Mouse (Mus musculus) central nervous system, embryonic 14 days (tissue): Measurements from ENCODE around the gene Cpsf6. TPM values are rescaled to one million over a fixed set of nuclear protein-coding genes. Genes with fewer than 3 reads are reported as not detected.

Experiments
- polyA plus RNA-seq: library from polyadenylated mRNA; depleted of rRNA; stranded (reverse); fragments of >200 nt; gene quantifications from 2 replicates; pipeline ENCODE4 v1.2.3, GENCODE M21; 2012; rRNA removed

The Cpsf6 gene
- 155 and 172 TPM in 2 replicates for polyA plus RNA-seq

DNA sequence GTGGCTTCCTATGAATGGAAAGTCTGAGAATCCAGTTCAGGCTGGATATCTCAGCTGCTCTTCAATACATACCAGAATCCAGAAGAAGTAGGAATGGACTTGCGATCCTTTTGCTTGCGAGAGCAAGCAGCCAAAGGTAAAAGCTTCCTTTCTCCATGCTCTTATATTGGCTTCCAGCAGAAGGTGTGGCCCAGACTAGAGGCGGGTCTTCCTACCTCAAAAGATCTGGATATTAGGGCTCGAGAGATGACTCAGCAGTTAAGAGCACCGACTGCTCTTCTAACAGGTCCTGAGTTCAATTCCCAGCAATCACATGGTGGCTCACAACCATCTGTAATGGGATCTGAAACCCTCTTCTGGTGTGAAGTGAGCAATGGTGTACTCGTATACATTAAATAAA is at the start of gene Cpsf6:
Gene Cpsf6, minus strand, starts transcription at position 108 of the 400 bp plus-strand sequence.

Other genes starting within 250 kb of the Cpsf6 start
- 33.9 and 34.8 TPM in 2 replicates for gene Frs2, start 231.5 kb downstream of the Cpsf6 start, polyA plus RNA-seq
- gene Yeats4, start 155.5 kb downstream of the Cpsf6 start, polyA plus RNA-seq = 127 and 143 TPM in 2 replicates
- not detected in 2 replicates for gene 9530003J23Rik, start 141.3 kb downstream of the Cpsf6 start, polyA plus RNA-seq
- 24.4 and 25.3 TPM in 2 replicates for gene Lyz2, start 97.7 kb downstream of the Cpsf6 start, polyA plus RNA-seq
- gene Lyz1, start 87.1 kb downstream of the Cpsf6 start, polyA plus RNA-seq = 0.07 and 0.14 TPM in 2 replicates
- gene Cpm, start 249.5 kb upstream of the Cpsf6 start, polyA plus RNA-seq = 3.1 and 5.5 TPM in 2 replicates